Mouse (Mus musculus): ENCODE measurements around the gene Gm44503.
A peak's percentile ranks its signal among the peaks of the same experiment; 100 is the strongest.

Gene Gm44503

DNA sequence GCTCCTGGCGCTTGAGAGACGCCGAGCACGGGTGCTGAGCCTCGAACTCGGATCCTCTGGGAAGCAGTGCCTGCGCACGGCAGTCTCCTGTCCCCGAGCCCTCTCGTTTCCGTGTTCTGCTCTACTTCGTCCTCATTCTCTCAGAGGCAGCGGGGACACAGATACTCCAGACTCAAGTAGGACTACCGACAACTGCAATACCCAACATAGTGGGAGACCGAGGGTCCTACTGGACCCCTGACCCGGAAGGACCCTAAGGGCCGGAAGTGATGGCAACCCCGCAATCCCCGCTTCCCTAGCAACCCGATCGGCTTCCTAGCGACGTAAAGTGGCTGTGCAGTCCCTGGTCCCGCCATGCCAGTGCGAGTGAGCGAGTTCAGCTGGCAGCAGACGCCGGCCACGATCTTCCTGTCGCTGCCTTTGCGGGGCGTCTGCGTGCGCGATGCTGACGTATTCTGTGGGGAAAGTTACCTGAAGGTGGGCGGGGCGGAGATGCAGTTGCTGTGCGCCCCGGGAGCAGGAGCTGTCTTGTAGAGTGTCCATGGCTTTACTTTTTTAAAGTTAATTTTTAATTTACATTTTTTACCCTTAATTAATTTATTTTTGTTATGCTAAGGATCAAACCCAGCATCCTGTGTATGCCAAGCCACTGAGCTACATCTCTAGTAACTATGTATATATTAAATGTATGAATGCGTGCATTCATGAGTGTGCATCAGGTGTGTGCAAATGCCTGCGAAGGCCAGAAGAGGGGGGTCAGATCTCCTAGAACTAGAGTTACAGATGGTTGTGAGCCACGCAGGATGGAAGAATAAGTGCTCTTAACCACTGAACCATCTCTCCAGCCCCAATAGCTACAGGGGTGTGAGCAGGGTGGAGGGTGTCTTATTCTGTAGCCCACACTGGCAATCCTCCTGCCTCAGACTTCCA lies at the start of gene Gm44503, which contains the start of gene Dyx1c1:
Gene Gm44503 (plus strand): TSS at position 332 of the 930 bp plus-strand sequence.
Gene Dyx1c1 (plus strand): TSS at position 265 of the 930 bp plus-strand sequence.
- DNase-seq: peak; percentile 98

DNA sequence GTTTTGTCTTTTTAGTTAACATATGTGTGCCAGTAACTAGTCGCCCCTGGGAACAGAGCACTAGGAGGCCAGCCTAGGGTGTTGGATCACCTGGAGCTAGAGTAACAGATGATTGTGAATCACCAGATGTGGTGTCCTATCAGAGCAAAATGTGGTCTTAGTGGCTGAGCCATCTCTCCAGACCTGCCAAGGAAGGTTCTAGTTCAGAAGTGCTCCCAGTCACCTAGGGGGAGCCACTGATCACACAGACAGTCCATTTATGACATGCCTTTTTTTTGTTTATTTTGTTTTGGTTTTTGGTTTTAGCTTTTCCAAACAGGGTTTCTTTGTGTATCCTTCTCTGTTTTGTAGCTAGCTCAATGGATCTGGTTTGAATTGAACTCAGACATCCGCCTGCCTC lies 47.3 kb upstream of the Gm44503 start:
- peak; percentile 81 for DNase-seq

DNA sequence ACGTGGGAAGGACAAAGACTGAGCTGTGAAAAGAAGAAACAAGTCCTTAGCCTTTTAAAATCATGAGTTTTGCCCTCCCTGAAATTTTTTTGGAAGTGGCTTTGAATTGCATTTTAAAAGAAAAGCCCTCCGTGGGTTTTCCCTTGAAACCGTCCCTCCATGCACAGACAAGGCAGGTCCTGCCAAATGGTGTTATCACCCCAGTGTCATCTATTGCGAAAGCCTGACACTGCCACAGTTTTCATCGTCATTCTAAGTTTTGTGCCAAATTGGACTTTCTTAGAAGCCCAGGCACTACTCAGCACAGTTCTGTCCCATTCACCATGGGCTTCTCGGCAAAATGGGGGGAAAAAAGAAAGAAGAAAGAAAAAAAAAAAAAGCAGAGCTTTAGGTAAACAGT lies 45.1 kb upstream of the Gm44503 start:
- DNase-seq: peak; percentile 59

DNA sequence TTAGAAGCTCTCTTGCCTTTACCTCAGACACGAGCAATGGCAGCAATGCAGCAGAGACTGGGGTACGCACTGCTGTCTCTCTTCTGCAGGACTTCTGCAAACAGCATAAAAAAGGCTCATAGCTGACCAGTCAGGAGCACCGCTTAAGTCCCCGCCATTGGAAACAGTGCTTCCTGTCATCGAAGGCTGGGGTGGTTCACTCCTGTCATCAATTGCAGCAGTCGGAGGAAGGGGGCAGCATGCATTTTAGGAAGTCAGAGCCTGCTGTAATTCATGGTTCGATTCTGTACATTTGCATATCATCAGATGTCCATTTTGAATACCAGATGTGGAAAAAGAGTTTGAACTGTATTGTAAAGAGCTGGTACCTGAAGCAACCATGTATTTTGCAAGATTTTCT lies 42.9 kb upstream of the Gm44503 start:
- DNase-seq: peak; percentile 33

DNA sequence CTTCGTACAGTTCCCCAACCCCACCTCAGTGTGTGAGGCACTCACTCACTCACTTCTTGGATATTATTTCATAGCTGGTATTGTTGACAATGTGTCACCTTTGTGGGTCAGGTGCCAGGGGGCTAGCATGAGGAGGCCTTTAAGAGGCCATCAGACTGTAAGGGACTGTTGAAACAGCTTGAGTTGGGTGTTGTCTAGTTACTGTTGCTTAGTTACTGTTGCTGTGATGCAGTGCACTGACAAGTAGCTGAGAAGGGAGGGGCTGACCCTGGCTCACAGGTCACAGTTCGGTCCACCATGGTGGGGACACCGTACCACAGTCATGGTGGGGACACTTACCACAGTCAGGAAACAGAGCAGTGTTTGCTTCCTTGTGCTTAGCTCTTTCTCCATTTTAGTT lies 35.6 kb upstream of the Gm44503 start:
- DNase-seq: peak; percentile 78

DNA sequence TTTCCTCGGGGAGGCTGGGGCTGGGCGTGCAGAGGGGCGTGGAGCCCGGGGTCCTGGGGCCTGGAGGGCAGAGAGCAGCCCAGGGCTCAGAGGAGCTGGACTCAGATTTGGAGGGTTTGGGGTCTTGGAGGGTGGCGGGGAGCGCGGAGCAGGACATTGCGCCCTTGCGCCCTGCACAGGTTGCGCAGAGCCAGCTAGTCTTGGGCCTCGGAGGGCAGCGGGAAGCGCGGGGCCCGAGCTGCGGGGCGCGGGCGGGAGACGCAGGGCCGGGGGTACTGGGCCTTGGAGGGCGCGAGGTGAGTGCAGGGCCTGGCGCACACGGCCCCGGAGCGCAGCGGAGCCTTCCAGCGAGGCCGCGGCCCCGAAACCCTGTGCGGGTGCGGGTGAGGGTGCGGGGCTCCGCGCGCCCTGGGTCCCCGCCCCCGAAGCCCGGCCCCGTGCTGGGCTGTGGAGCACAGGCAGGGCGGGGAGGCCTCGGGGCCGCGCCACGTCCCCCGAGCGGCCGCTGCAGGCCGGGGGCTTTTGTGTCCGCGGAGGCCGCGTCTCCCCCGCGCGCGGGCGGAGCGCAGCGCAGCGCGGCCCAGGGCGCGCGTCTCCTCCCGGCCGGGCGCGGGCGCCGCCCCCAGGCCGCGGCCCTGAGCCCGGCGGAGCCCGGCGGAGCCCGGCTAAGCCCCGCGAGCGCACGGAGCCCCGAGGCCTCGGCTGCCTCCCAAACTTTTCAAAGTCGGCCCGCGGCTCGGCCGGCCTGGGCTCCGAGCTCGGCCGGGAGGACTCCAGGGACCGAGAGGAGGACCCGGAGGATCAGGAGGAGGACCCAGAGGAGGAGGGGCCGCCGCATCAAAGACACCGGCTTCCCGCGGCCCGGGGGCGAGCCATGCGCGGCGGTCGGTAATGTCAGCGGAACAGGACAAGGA lies 33.4 kb upstream of the Gm44503 start, which contains the start of gene Pygo1:
Gene Pygo1 (plus strand): TSS at position 625 of the 914 bp plus-strand sequence.
- peak; percentile 94 for DNase-seq

DNA sequence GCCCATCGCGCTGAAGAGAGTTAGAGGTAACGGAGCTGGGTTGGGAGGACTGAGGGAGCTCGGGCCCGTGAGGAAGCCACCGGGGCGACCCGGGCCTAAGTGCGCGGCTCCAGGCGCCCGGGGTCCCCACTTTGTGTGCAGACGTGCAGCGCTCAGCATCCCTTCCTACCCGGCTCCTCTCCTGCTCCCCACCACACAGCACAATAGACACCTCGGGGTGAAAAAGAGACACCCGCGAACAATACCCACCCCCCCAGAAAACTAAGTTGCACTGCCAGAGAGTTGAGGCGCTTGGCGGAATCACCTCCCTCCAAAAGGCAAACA lies 32.8 kb upstream of the Gm44503 start:
- DNase-seq: no peak

DNA sequence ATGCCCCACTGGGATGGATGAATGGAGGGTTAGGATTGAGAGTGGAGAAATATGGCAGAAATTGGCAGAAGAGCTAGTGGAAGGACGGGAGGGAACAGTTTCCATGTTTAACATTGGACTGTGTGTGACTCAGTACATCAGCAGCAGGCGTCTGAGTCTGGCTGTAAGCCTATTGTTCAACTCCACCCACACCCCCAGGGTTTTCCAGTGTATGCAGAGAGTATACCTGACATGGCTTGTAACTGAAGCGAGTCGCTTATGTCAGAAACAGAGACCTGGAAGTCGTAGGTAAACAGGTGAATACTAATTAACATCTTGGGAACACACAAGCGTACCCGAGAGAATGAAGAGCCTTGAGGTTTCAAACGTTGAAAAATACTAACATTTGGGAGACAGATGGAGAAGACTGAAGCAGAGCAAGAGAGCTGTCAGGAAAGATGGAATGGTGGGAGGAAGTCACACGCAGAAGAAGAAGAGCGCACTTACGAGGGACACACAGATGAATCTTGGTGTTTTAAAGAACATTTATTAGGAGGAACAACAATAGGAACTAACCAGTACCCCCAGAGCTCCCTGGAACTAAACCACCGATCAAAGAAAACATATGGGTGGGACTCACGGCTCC lies 27.4 kb upstream of the Gm44503 start:
- DNase-seq: peak; percentile 73

DNA sequence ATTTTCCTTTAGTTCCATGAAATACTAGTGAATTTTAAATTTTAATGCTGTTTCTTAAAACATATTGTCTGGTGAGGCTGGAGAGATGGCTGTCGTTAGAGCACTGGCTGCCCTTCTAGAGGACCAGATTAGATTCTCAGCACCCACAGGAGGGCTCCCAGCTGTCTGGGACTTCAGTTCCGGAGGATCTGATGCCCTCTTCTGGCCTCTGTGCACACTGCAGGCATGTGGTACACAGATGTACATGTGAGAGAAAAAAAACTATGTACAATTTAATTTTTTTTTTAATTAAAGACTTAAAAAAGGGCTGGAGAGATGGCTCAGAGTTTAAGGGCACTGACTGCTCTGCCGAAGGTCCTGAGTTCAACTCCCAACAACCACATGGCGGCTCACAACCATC lies 23.3 kb upstream of the Gm44503 start:
- DNase-seq: no peak

DNA sequence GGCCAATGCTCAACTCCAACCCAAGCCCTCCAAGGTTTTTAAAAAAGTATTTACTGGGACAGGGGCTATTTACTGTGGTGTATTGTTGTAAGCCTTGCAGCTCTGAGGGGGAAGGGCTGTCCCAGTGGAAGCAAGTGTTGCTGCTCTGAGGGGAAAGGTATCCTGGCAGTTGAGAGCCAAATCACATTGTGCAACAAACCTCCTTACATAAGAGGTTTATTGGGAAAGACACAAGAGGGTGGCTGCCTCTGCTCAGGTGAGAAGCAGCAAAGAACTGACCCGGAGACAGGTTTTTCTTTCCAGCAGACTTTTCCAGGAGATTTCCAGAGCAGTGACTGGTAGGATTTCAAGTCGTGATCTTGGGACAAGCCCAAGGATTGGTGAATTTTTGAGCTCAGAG lies 22.4 kb upstream of the Gm44503 start:
- DNase-seq: peak; percentile 81

DNA sequence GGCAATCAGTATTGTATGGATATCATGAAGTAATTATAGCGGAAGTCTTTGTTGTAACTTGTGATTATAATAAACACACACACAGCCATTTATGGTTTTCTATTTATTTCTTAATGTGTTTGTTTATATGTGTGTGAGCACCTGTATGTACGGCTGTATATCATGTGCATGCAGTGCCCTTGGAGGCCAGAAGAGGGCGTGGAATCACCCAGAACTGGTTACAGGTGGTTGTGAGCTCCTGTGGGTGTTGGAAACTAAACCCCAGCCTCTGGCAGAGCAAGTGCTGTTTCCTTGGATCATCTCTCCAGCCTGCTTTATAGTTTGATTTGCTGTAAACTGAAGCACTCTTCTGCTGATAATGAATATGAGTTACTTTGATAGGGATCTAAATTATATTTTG lies 15.2 kb upstream of the Gm44503 start:
- DNase-seq: peak; percentile 35

DNA sequence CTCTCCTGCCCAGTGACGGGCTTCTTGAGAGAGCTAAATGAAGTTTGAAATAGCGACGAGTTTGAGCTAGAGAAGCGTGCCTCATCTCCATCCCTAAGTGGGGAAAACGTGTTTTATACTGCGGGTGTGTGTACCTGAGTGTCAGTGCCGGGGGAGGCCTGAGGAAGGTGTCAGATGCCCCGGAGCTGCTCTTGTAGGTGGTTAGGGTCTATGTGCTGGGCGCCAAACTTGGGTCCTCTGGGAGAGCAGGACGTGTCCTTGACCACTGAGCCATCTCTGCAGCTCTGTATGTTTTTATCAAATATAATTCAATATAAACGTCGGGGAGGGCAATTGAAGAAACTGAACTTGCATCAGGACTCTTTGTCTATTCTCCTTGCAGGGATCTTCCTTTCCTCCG lies 14.4 kb upstream of the Gm44503 start:
- DNase-seq: peak; percentile 82

DNA sequence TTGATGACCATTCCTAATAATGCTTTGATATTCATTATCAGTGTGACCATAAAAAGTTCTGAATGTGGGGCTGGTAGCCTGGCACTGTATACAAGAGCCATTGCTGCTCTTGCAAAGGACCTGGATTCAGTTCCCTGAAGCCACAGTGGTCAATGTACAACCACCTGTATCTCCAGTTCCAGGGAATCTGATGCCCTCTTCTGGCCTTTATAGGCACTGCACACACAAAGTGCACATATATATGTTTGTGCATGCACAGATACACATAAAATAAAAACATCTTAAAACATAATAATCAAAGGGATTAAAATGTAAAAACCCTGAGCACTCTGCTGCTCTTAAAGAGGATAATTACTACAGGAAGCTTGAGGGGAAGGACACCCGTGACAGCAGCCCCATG lies 11.6 kb upstream of the Gm44503 start:
- peak; percentile 9 for DNase-seq

DNA sequence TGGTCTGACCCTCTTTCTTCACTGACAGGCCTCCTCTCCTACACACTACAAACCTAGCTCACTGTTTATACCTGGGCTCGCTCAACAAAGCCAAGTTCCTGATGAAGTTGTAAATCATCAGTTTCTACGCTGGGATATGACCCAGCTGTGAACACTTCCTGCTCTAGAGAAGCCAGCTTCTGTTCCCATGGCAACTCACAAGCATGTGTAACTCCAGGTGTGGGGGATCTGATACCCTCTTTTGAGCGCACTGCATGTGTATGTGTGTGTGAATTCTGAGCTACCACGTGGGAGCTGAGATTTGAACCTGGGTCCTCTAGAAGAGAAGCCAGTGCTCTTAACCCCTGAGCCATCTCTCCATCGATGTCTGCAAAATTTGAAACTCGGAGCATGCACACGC lies 9.1 kb upstream of the Gm44503 start:
- DNase-seq: peak; percentile 48

DNA sequence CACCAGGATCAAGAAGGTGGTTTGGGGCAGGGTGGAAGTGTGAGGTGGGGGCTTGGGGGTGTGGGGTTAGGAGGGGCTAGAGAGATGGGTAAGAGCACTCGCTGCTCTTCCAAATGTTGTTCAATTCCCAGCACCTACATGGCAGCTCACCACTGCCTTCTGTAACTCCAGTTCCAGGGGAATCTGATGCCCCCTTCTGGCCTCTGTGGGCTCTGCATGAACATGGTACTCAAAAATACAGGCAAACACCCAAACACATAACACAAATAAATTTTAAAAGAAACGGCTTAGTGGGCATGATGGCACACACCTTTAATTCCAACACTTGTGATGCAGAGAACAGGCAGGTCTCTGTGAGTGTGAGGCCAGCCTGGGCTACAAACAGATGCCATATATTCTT lies 3.9 kb upstream of the Gm44503 start:
- peak; percentile 48 for DNase-seq

DNA sequence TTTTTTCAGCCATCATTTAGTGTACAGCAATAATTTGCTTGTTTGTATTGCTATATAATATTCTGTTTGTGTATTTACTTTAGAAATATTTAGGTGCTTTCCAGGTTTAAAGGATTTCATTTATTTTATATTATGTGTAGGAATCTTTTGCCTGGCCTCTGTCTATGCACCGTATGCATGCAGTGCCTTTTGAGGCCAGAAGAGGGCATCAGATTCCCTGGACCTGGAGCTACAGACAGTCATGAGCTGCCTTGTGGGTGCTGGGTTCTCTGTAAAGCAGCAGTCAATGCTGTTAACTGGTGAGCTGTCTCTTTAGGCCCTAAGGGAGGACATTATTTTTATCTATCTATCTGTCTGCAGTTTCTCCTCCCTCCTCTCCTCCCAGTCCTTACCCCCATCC lies 3.1 kb upstream of the Gm44503 start:
- DNase-seq: peak; percentile 90

DNA sequence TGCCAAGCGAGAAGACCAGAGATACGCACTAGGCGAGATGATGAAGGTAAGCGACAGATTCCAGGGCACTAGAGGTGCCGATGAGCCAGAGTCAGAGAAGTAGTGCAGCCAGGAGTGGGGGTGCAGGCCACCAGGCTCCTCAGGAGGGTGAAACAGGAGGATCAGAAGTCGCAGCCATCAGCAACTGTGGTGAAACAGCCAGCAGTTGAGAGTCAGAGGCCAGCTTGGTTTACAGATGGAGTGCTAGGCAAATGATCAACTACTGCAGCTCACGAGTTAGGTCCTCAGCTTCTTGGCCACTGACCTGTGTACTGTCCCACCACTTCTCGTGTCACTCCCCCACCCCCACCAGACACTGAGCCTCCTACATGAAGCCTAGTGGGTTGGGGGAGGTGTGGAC lies 2.7 kb downstream of the Gm44503 start:
- DNase-seq: peak; percentile 78

DNA sequence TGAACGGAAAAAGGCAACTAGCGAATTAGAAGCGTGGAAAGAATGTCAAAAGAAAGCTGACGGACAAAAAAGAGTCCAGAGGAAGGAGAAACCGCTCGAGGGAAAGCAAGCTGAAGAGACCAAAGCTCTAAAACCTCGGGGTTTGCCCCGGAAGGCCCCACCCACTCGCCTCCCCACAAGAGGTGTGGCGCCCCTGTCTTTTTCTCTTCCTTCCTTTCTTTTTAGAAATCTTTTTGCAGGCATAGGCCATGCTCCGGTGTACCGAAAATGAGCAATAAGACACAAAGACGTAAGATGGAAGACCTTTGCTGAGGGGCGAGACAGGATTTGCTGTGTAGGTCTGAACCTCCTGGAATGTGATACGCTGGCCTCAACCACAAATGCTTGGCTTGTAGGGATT lies 3.3 kb downstream of the Gm44503 start:
- DNase-seq: peak; percentile 50

DNA sequence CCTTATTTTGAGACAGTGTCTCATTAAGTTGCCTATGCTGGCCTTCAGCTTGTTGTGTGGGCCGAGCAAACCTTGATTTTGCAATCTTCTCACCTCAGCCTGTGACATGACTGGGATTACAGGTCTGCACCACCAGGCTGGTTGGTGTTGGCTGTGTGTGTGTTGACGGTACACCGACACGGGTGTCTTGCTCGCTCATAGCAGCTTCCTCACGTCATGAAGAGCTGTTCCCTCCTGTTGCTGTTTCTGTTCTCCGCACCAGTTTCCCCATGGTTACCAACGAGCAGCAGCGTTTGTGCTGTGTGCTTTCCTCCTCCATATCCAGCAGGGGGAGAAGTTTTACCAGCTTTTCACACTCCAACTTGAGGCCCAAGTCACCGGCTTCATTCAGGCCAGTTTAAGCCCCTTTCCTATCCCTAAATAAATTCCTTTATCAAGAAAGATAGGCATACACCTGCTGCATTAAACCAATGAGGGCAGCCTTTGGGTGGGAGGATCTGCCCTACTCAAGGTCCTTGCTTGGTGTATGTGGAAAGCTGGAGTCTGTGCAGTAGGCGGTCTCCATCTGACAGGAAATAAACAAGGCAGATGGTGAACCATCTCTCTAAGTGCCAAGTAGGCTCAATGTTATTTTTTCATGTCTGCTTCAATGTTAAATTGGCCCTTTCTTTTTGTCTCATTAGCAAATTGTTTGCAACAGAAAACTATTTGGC lies 9.9 kb downstream of the Gm44503 start:
- peak; percentile 93 for DNase-seq

DNA sequence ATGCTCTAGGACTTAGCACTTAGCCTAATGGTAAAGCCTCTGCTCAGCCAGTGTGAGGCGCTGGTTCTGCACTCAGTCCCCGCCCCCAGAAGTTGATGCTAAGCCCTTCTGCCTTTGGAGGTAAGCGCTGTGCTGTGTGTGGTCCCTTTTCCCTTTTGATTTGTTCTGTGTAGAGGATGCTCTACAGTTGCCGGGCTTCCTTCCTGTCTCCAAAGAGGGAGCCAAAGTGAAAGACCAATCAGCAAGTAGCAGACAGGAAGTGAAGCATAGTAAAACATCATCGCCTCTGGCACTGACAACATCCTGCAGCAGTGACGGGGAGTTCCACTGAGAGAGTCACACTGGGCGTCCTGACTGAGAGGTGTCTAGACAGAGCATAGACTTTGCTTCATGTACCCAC lies 11.2 kb downstream of the Gm44503 start:
- peak; percentile 96 for DNase-seq

DNA sequence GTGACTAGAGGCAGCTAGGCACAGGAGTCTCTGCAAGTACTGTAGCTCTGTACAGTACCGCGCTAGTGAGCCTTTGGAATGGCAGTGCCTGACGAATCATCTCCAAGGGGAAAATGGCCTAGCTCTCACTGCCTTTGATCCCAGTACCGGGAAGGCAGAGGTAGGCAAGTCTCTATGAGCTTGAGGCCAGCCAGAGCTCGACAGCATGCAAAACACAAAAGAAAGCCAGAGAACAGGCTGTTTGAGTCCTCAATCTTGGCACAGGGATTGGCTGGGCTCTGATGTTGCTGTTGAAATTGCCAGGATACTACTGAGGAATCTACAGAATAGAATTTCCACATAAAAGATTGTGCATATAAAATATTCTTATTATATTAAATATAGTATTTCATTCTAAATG lies 13.8 kb downstream of the Gm44503 start:
- peak; percentile 74 for DNase-seq

DNA sequence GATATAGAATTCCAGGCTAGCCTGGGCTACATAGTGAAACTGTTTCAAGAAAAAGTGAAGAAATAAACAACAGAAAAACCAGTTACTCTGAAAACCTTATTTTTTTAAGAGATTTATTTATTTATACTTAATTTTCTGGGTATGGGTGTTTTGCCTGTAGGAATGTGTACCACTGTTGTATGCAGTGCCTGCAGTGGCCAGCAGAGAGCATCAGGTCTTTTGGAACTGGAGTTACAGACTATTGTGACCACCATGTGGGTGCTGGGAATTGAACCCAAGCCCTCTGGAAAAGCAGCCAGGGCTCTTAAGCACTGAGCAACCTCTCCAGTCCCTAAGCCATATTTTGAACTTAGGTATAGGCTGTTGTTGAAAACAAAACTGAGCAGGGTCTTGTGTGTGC lies 14.3 kb downstream of the Gm44503 start:
- no peak for DNase-seq

DNA sequence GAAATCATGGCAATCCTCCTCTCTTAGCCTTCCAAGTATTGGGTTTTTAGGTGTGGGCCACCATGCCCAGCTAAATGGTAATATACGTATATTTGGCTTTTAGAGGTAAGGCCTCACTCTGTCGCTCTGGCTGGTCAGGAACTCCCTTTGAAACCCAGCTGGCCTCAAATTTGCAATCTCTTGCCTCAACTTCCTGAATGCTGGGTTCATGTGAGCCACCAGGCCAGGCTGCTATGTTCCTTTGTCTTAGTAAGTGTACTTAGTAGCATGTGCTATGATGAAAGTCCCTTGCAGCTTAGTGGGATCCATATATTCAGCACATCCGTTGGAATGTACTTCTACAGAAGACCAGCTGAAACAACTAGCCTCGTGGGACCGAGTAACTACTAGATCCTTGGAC lies 16.1 kb downstream of the Gm44503 start:
- no peak for DNase-seq

All from heart, adult 11 months (tissue).